Mouse (Mus musculus) layer of hippocampus, postnatal 14 days (tissue): ENCODE results near the gene Efemp2. TPM values are rescaled to one million over a fixed set of nuclear protein-coding genes. Genes with fewer than 3 reads are reported as not detected.

ENCODE experiments used
- total RNA-seq, 2 experiments: library from RNA; stranded (reverse); gene quantifications; 2 replicates each; pipeline ENCODE4 v1.2.3; 2021

The Efemp2 gene
- total RNA-seq, 2 experiments from 2014 or later, result 16.8 to 20.9 TPM

Other genes starting within 250 kb of the Efemp2 start
- gene Pacs1, start 200.8 kb upstream of the Efemp2 start, total RNA-seq, result 10 to 100 TPM; 59.6 to 63.9 TPM
- 100 to 1,000 TPM; 195 to 199 TPM for gene Sf3b2, start 178.5 kb upstream of the Efemp2 start, total RNA-seq
- 100 to 1,000 TPM; 129 to 132 TPM for gene Gal3st3, start 175.6 kb upstream of the Efemp2 start, total RNA-seq
- gene Catsper1, start 138.2 kb upstream of the Efemp2 start, total RNA-seq, result not detected
- gene Cst6, start 124.4 kb upstream of the Efemp2 start, total RNA-seq, result 1 to 10 TPM; 5.4 to 5.9 TPM
- gene Eif1ad, start 107.2 kb upstream of the Efemp2 start, total RNA-seq, result 10 to 100 TPM; 21.8 to 25.0 TPM
- 10 to 100 TPM; 83.0 to 97.1 TPM for gene Banf1, start 106.8 kb upstream of the Efemp2 start, total RNA-seq
- 10 to 100 TPM; 81.1 to 91.5 TPM for gene Sart1, start 85.3 kb upstream of the Efemp2 start, total RNA-seq
- gene Tsga10ip, start 71.4 kb upstream of the Efemp2 start, total RNA-seq, result under 1 TPM in 1 of 2 experiments, not detected in 1; 0.67 TPM
- 100 to 1,000 TPM; 269 to 270 TPM for gene Drap1, start 49.0 kb upstream of the Efemp2 start, total RNA-seq
- 10 to 100 TPM; 63.0 to 63.6 TPM for gene AI837181, start 48.8 kb upstream of the Efemp2 start, total RNA-seq
- not detected for gene Fosl1, start 26.4 kb upstream of the Efemp2 start, total RNA-seq
- 10 to 100 TPM; 29.9 to 31.8 TPM for gene Ccdc85b, start 16.1 kb upstream of the Efemp2 start, total RNA-seq
- gene Fibp, start 13.3 kb upstream of the Efemp2 start, total RNA-seq, result 100 to 1,000 TPM in 1 of 2 experiments, 10 to 100 TPM in 1; 96.3 to 101 TPM
- gene Ctsw, start 5.4 kb upstream of the Efemp2 start, total RNA-seq, result 1 to 10 TPM in 1 of 2 experiments, under 1 TPM in 1; 0.41 to 1.2 TPM
- gene Mus81, start 14.4 kb downstream of the Efemp2 start, total RNA-seq, result 10 to 100 TPM; 34.3 to 35.6 TPM
- 1,000 to 10,000 TPM; 1,666 to 1,748 TPM for gene Cfl1, start 16.5 kb downstream of the Efemp2 start, total RNA-seq
- 1 to 10 TPM; 6.3 to 8.1 TPM for gene 1700020D05Rik, start 29.8 kb downstream of the Efemp2 start, total RNA-seq
- 10 to 100 TPM; 70.5 to 74.2 TPM for gene Snx32, start 36.6 kb downstream of the Efemp2 start, total RNA-seq
- not detected for gene Ovol1, start 86.7 kb downstream of the Efemp2 start, total RNA-seq
- 1 to 10 TPM; 7.1 to 8.8 TPM for gene Ap5b1, start 94.1 kb downstream of the Efemp2 start, total RNA-seq
- gene Rnaseh2c, start 127.9 kb downstream of the Efemp2 start, total RNA-seq, result 10 to 100 TPM; 84.4 to 90.5 TPM
- gene Kat5, start 136.3 kb downstream of the Efemp2 start, total RNA-seq, result 10 to 100 TPM; 83.3 to 83.5 TPM
- 10 to 100 TPM; 21.0 to 26.7 TPM for gene Rela, start 163.5 kb downstream of the Efemp2 start, total RNA-seq
- gene Sipa1, start 189.8 kb downstream of the Efemp2 start, total RNA-seq, result 10 to 100 TPM; 22.8 to 26.1 TPM
- 10 to 100 TPM; 16.1 to 17.0 TPM for gene Map3k11, start 214.8 kb downstream of the Efemp2 start, total RNA-seq
- gene Pcnx3, start 215.0 kb downstream of the Efemp2 start, total RNA-seq, result 10 to 100 TPM; 66.3 to 72.2 TPM
- not detected for gene Kcnk7, start 230.4 kb downstream of the Efemp2 start, total RNA-seq